Mouse (Mus musculus): ENCODE measurements around the gene Slit3.

DNA sequence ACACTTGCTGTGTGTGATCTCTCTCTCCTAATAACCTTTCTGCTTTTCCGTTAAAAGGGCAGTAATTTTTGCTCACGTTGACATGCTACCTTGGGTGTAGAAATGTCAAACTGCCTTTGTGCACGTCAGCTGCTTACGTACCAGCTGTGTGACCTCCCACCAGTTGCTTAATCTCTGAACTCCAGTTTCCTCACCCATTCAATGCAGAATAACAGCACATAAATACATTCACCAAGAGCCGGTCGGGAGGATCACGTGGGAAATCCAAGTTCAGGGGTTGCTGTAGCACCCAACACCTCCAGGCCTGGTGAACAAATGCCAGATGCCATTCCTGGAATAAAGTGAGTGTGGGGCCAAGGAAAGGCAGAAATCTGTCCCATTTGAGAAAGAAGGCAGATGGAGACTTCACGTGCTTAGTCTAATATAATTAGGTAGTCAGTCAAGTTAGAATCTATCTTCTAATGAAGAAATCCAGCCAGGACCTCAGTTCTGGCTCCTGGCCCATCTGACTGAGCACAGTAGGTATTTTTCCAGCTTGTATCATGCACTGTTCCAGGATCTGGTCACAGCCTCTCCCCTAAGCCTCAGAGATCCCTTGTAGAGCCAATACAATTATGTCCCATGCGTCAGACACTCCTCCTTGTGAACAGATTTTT, 268.9 kb downstream of the Slit3 start:
- TF ChIP-seq UBTF (IDR thresholded peaks at IDR 0.05; ENCODE audit: low read depth, low read length) (no peak), NRF1 (IDR thresholded peaks at IDR 0.05; ENCODE audit: low read depth, low read length) (no peak), POLR2A (IDR thresholded peaks at IDR 0.05; ENCODE audit: low read depth, low read length) (no peak), CTCF (conservative IDR thresholded peaks at IDR 0.05 in 1 of 2, IDR thresholded peaks at IDR 0.05 in 1 of 2; ENCODE audit: low read depth in 2 of 2, low read length in 2 of 2) (no peak), ZNF384 (IDR thresholded peaks at IDR 0.05; ENCODE audit: low read depth, low read length) (no peak), E2F4 (IDR thresholded peaks at IDR 0.05; ENCODE audit: insufficient replicate concordance, low read depth, low read length) (no peak), MAX (IDR thresholded peaks at IDR 0.05; ENCODE audit: low read length) (no peak)
